Mouse (Mus musculus) urinary bladder, postnatal 25 days (tissue): ENCODE data around the gene Meis2.
A peak's percentile ranks its signal among the peaks of the same experiment; 100 is the strongest.

ENCODE experiments used
- DNase-seq: peaks from one replicate; pipeline ENCODE4 v3.0.0; 2022; ENCODE audit warnings: low spot score

Meis2 gene

GRCm38 (mm10) chr2:116067711-116068110 lies 2.1 kb upstream of the Meis2 start:
- no peak for DNase-seq

- DNase-seq = peak; percentile 78
Observed at GRCm38 (mm10) chr2:116067065-116067497, 1.4 kb upstream of the Meis2 start.

GRCm38 (mm10) chr2:116066057-116066941 lies 660 bp upstream of the Meis2 start:
- DNase-seq = no peak

- no peak for DNase-seq
Observed at GRCm38 (mm10) chr2:116065057-116065456, 582 bp downstream of the Meis2 start.

- DNase-seq = no peak
Observed at GRCm38 (mm10) chr2:116064521-116064920, 1.1 kb downstream of the Meis2 start.

- DNase-seq = no peak
Observed at GRCm38 (mm10) chr2:116063819-116064293, 1.8 kb downstream of the Meis2 start.

- no peak for DNase-seq
Observed at GRCm38 (mm10) chr2:116062761-116063441, 2.7 kb downstream of the Meis2 start.

- DNase-seq = no peak
Observed at GRCm38 (mm10) chr2:116062251-116062651, 3.4 kb downstream of the Meis2 start.

GRCm38 (mm10) chr2:116061401-116062021 lies 4.1 kb downstream of the Meis2 start:
- DNase-seq = no peak

- DNase-seq = no peak
Observed at GRCm38 (mm10) chr2:116060701-116061400, 4.8 kb downstream of the Meis2 start.

- DNase-seq = no peak
Observed at GRCm38 (mm10) chr2:116060210-116060609, 5.4 kb downstream of the Meis2 start.

GRCm38 (mm10) chr2:116059661-116060060 lies 6.0 kb downstream of the Meis2 start:
- no peak for DNase-seq

GRCm38 (mm10) chr2:116059066-116059465 lies 6.6 kb downstream of the Meis2 start:
- DNase-seq = no peak

GRCm38 (mm10) chr2:116058511-116058910 lies 7.1 kb downstream of the Meis2 start:
- DNase-seq = no peak

- DNase-seq = no peak
Observed at GRCm38 (mm10) chr2:116056826-116057225, 8.8 kb downstream of the Meis2 start.

- DNase-seq = no peak
Observed at GRCm38 (mm10) chr2:116055686-116056620, 9.7 kb downstream of the Meis2 start.

- DNase-seq = no peak
Observed at GRCm38 (mm10) chr2:116053931-116054330, 11.7 kb downstream of the Meis2 start.

- DNase-seq = no peak
Observed at GRCm38 (mm10) chr2:116052688-116053421, 12.8 kb downstream of the Meis2 start.

- no peak for DNase-seq
Observed at GRCm38 (mm10) chr2:116051906-116052614, 13.6 kb downstream of the Meis2 start.
